Mouse (Mus musculus) C2C12 (cell line): ENCODE results near the gene Gm11027. TPM values are rescaled to one million over a fixed set of nuclear protein-coding genes. Genes with fewer than 3 reads are reported as not detected.

Experiments used
- H3K27me3 ChIP-seq: one replicate; pipeline ENCODE4 v1.6.1; 2011; ENCODE audit not compliant: control insufficient read depth, insufficient read depth, insufficient read length
- H3K36me3 ChIP-seq: one replicate; pipeline ENCODE4 v1.6.1; 2011; ENCODE audit not compliant: control insufficient read depth, insufficient read depth
- H3K4me3 ChIP-seq: one replicate; pipeline ENCODE4 v1.5.1; 2011; ENCODE audit warnings: mild to moderate bottlenecking, control low read depth; ENCODE audit not compliant: poor library complexity, insufficient read depth, severe bottlenecking
- H3K79me2 ChIP-seq: one replicate; pipeline ENCODE4 v1.6.1; 2011; ENCODE audit not compliant: control insufficient read depth, insufficient read depth
- H3K79me3 ChIP-seq: one replicate; pipeline ENCODE4 v1.6.1; 2011; ENCODE audit warnings: low read depth, control low read depth
- H3ac ChIP-seq: one replicate; pipeline ENCODE3; 2011; ENCODE audit warnings: low read depth; ENCODE audit not compliant: control insufficient read depth, insufficient read length
- CEBPB ChIP-seq: IDR thresholded peaks from one replicate; pipeline ENCODE4 v1.6.1; 2011; ENCODE audit warnings: low read depth, mild to moderate bottlenecking, control low read depth, moderate library complexity
- CTCF ChIP-seq: IDR thresholded peaks from one replicate; pipeline ENCODE4 v1.5.1; 2011; ENCODE audit not compliant: control insufficient read depth, insufficient read depth, insufficient read length
- FOSL1 ChIP-seq: IDR thresholded peaks from one replicate; pipeline ENCODE4 v1.8.0; 2011; ENCODE audit warnings: mild to moderate bottlenecking, low read length; ENCODE audit not compliant: poor library complexity, insufficient read depth, severe bottlenecking
- MAX ChIP-seq: IDR thresholded peaks from one replicate; pipeline ENCODE4 v1.6.1; 2011; ENCODE audit warnings: mild to moderate bottlenecking, control low read depth
- MYOD1 ChIP-seq: IDR thresholded peaks from one replicate; pipeline ENCODE4 v1.6.1; 2011; ENCODE audit warnings: low read depth; ENCODE audit not compliant: control insufficient read depth, insufficient read length
- MYOG ChIP-seq: IDR thresholded peaks from one replicate; pipeline ENCODE4 v1.6.1; 2011; ENCODE audit not compliant: control insufficient read depth, insufficient read length; ENCODE audit errors: extremely low read depth
- USF1 ChIP-seq: IDR thresholded peaks from one replicate; pipeline ENCODE4 v1.6.1; 2011; ENCODE audit warnings: low read depth, mild to moderate bottlenecking, control low read depth, moderate library complexity
- microRNA-seq: library from miRNA; unstranded; fragments of <30 nt; microRNA quantifications from one replicate; pipeline ENCODE4, GENCODE M21; 2019; ENCODE audit warnings: borderline microRNAs expressed
- polyA plus RNA-seq: library from polyadenylated mRNA; unstranded; fragments of >200 nt; fragmentation: generic; extraction: Trizol; gene quantifications from one replicate; pipeline ENCODE4 v1.2.1, GENCODE M21; 2012; ENCODE audit warnings: missing spikeins

Gm11027 gene
- polyA plus RNA-seq, 1 experiment, result not detected

DNA sequence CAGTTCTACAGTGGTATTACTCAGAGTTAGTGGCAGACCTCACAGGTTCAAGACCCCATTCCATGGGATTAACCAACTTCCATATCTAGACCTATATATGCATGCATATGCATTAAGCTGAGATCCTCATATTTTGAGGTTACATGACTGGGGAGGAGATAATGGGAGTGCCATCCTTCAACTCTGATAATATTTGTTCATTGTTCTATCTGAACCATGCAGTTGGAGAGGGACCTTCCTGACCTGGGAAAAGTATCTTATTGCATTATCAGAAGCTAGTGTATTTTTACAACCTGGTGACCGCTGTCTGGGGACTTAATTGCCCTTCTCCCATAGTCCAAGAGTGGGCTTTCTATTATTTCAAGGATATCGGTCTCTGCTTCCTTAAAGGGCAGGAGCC lies 33.4 kb downstream of the Gm11027 start:
- TF ChIP-seq MAX, result no peak
- TF ChIP-seq FOSL1, result no peak
- TF ChIP-seq CEBPB, result no peak
- TF ChIP-seq USF1, result no peak
- TF ChIP-seq CTCF, result no peak
- no peak for TF ChIP-seq MYOG
- TF ChIP-seq MYOD1, result no peak
- H3K27me3 ChIP-seq, result no peaks in the 10 kb centered on the region
- H3K79me2 ChIP-seq, result peaks cover 90% of the 10 kb centered on the region

DNA sequence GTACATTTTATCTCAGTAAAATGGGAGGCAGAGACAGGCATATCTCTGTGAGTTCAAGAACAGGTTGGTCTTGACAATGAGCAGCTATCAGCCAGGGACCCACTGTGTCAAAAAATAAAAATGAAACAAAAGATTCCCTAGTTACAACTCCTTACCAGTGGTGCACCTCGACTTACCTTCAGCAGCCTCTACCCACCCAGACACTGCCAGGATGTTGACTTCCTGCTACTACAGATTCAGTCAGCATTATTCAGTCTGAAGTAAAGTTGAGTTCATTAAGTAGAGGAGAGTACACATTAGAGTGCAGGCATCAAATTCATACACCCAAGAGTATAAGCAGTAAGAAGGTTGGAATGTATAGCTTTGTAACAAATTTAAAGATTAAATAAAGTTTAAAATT lies 38.6 kb downstream of the Gm11027 start:
- H3K27me3 ChIP-seq, result no peaks in the 10 kb centered on the region
- H3ac ChIP-seq, result no peak overlapping the region
- no peak overlapping the region for H3K4me3 ChIP-seq
- peaks cover 98% of the 10 kb centered on the region for H3K79me2 ChIP-seq
- peaks cover 17% of the 10 kb centered on the region for H3K36me3 ChIP-seq
- H3K79me3 ChIP-seq, result peaks cover 82% of the 10 kb centered on the region
- TF ChIP-seq CTCF (no peak), USF1 (no peak), FOSL1 (no peak), MYOD1 (no peak), CEBPB (no peak), MYOG (no peak), MAX (no peak)

More for the DNA sequence above, 33.4 kb downstream of the Gm11027 start:
- H3ac ChIP-seq, result no peak overlapping the region
- peaks cover 9% of the 10 kb centered on the region for H3K36me3 ChIP-seq
- H3K79me3 ChIP-seq, result peaks cover 77% of the 10 kb centered on the region
- H3K4me3 ChIP-seq, result no peak overlapping the region

DNA sequence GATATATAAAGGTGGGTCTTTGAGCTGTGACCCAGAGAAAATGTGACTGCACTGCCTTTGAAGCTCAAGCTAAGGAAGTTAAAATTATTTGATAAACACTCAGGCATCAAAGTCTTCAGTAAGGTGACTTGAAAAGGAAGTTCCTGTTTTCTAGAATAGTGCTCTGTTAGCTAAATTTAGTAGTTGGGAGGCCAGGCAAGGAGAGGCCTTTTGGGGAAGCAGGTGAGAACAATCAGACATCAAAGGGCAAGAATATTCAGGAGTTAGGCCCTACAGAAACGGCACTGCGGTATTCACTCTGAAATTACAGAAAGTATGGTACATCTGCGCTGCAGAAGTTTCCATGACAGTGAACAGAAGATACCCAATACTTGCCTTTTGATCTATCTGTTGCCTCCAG lies 40.3 kb downstream of the Gm11027 start:
- H3K79me3 ChIP-seq, result peaks cover 72% of the 10 kb centered on the region
- H3K4me3 ChIP-seq, result no peak overlapping the region
- peaks cover 30% of the 10 kb centered on the region for H3K36me3 ChIP-seq
- H3ac ChIP-seq, result no peak overlapping the region
- no peak for TF ChIP-seq FOSL1
- TF ChIP-seq MYOG, result no peak
- TF ChIP-seq CTCF, result no peak
- TF ChIP-seq CEBPB, result no peak
- no peak for TF ChIP-seq MAX
- TF ChIP-seq USF1, result no peak
- no peak for TF ChIP-seq MYOD1
- no peaks in the 10 kb centered on the region for H3K27me3 ChIP-seq
- peaks cover 86% of the 10 kb centered on the region for H3K79me2 ChIP-seq

DNA sequence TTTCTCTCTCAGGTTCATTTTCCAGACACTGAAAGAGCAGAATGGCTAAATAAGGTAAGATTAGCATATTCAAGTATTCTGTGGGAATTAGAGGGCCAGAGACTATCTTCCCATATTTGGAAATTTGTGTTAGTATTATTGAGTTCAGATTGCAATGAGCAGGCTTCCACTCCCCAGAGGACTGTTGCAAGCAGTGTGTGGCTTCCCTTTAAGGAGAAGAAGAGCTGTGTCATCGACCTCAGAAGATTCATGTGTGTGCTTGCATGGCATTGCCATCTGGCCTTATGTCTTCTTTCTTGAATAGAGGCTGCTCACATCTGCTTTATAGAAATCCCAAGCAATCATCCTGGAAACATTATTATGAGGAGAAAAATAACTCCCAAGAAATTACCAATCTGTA lies 42.6 kb downstream of the Gm11027 start:
- Histone ChIP-seq H3K79me3 (peaks cover 51% of the 10 kb centered on the region), H3K36me3 (peaks cover 45% of the 10 kb centered on the region), H3K79me2 (peaks cover 63% of the 10 kb centered on the region), H3K4me3 (no peak overlapping the region), H3ac (no peak overlapping the region), H3K27me3 (no peaks in the 10 kb centered on the region)
- TF ChIP-seq USF1 (no peak), MYOG (no peak)

Small RNAs within 50 kb of the gene (microRNA-seq; reads per million reads assigned to microRNA genes)
- not detected for gene Gm23190

Other genes starting within 250 kb of the Gm11027 start
- gene Zfp386, start 227.7 kb upstream of the Gm11027 start, polyA plus RNA-seq, result 6.6 TPM
- gene Vipr2, start 197.7 kb upstream of the Gm11027 start, polyA plus RNA-seq, result 0.11 TPM
- gene Wdr60, start 12.4 kb upstream of the Gm11027 start, polyA plus RNA-seq, result 4.4 TPM
- gene Esyt2, start 5.8 kb downstream of the Gm11027 start, polyA plus RNA-seq, result 19.3 TPM
- 14.3 TPM for gene Ncapg2, start 130.0 kb downstream of the Gm11027 start, polyA plus RNA-seq
- gene Ptprn2, start 210.3 kb downstream of the Gm11027 start, polyA plus RNA-seq, result 0.41 TPM